ENCODE assay signal across 10 mouse cellular contexts in genomic region chr11:102404161-102405010, GRCm38 (mm10). TPM values are rescaled to one million over a fixed set of nuclear protein-coding genes. Genes with fewer than 3 reads are reported as not detected.
DNase-seq lines count a peak whose midpoint lies in the region; ATAC-seq lines count a peak whose summit lies in the region.
"Had no signal": no experiment of that assay in that cellular context is flagged by ENCODE, and none has a peak within 500 bp of the region (broad histone marks: within the 10 kb centered on the region; RNA-seq: fewer than 3 reads in every experiment).

No protein-coding gene starts in this region.

- H3K9ac ChIP-seq in kidney, embryonic 16.5 days (replicated peaks; ENCODE audit: low read length), result no peak overlapping the region
- H3K9ac ChIP-seq in liver, embryonic 16.5 days (ENCODE audit: low read depth, low read length), result no peak overlapping the region; the same call in 1 of the 2 replicates
- H3K9ac ChIP-seq: heart, embryonic 12.5 days; lung, embryonic 15.5 days had no signal

- no peak overlapping the region for H3K4me2 ChIP-seq in kidney, embryonic 16.5 days (replicated peaks; ENCODE audit: low read depth, low read length)
- H3K4me2 ChIP-seq in liver, embryonic 16.5 days (ENCODE audit: low read depth, low read length), result peak overlapping the region; percentile 94

- peaks cover 21% of the 10 kb centered on the region for H3K36me3 ChIP-seq in kidney, embryonic 16.5 days (ENCODE audit: insufficient read depth, low read length)
- peaks cover 39% of the 10 kb centered on the region for H3K36me3 ChIP-seq in embryonic facial prominence, embryonic 10.5 days (replicated peaks)
- peaks cover 42% of the 10 kb centered on the region for H3K36me3 ChIP-seq in liver, embryonic 16.5 days (ENCODE audit: control insufficient read depth, insufficient read depth)

- peaks cover 17% of the 10 kb centered on the region for H3K27me3 ChIP-seq in kidney, embryonic 16.5 days (ENCODE audit: insufficient read depth, low read length)
- H3K27me3 ChIP-seq in embryonic facial prominence, embryonic 10.5 days (replicated peaks; ENCODE audit: low read depth, poor library complexity, severe bottlenecking), result peaks cover 45% of the 10 kb centered on the region
- peaks cover 29% of the 10 kb centered on the region for H3K27me3 ChIP-seq in liver, embryonic 16.5 days (ENCODE audit: control insufficient read depth, insufficient read depth, low read depth, low read length)

- H3K4me1 ChIP-seq in kidney, embryonic 16.5 days (ENCODE audit: insufficient read depth, low read length), result peaks cover 34% of the 10 kb centered on the region
- peaks cover 69% of the 10 kb centered on the region for H3K4me1 ChIP-seq in embryonic facial prominence, embryonic 10.5 days
- peaks cover 44% of the 10 kb centered on the region for H3K4me1 ChIP-seq in liver, embryonic 16.5 days (ENCODE audit: control insufficient read depth, low read depth, low read length)

- no peak overlapping the region for H3K4me3 ChIP-seq in kidney, embryonic 16.5 days (ENCODE audit: low read length)
- peak overlapping the region; percentile 18; the same call in 1 of the 2 replicates for H3K4me3 ChIP-seq in embryonic facial prominence, embryonic 10.5 days
- H3K4me3 ChIP-seq in liver, embryonic 16.5 days (ENCODE audit: low read depth, low read length), result peak overlapping the region; percentile 79
- H3K4me3 ChIP-seq: lung, embryonic 15.5 days had no signal

- no peaks in the 10 kb centered on the region for H3K9me3 ChIP-seq in kidney, embryonic 16.5 days (ENCODE audit: low read length)
- H3K9me3 ChIP-seq in embryonic facial prominence, embryonic 10.5 days, result no peaks in the 10 kb centered on the region
- no peaks in the 10 kb centered on the region for H3K9me3 ChIP-seq in liver, embryonic 16.5 days (replicated peaks; ENCODE audit: control insufficient read depth, low read length)
- H3K9me3 ChIP-seq: heart, embryonic 12.5 days; lung, embryonic 15.5 days had no signal

- 72% methylated on average over 18 of the region's 18 CpGs for WGBS in kidney, embryonic 16.5 days
- WGBS in embryonic facial prominence, embryonic 10.5 days, result 79% methylated on average over 18 of the region's 18 CpGs
- 82% methylated on average over 18 of the region's 18 CpGs for WGBS in liver, embryonic 16.5 days (ENCODE audit: insufficient replicate concordance)

- H3K27ac ChIP-seq in kidney, embryonic 16.5 days (ENCODE audit: low read length), result no peak overlapping the region
- H3K27ac ChIP-seq in embryonic facial prominence, embryonic 10.5 days (replicated peaks), result no peak overlapping the region
- H3K27ac ChIP-seq in liver, embryonic 16.5 days (ENCODE audit: low read length), result no peak overlapping the region
- H3K27ac ChIP-seq: lung, embryonic 15.5 days had no signal

- ATAC-seq in kidney, embryonic 16.5 days (ENCODE audit: low FRiP score, low TSS enrichment), result no peak
- no peak for ATAC-seq in liver, embryonic 16.5 days (ENCODE audit: low read depth)

- peak; percentile 65 for DNase-seq in adrenal gland, adult 2 months
- DNase-seq in adrenal gland, postnatal 4 days (ENCODE audit: low spot score in 2 of 2), result no peak
- DNase-seq in kidney, adult 11 months, result peak; percentile 67
- no peak for DNase-seq in embryonic facial prominence, embryonic 10.5 days (ENCODE audit: low spot score)
- no peak for DNase-seq in ovary, adult 18-20 months (ENCODE audit: low spot score)
- no peak for DNase-seq in thymus, postnatal 36 days

RNA-seq across cellular contexts. Expression of gene Slc25a39, which starts 3.4 kb away (rescaled TPM):
- total RNA-seq in adrenal gland, adult 2 months (2021), result 100 to 1,000 TPM; 504 to 683 TPM
- 1,025 and 1,107 TPM in 2 replicates for polyA plus RNA-seq in adrenal gland, adult 2 months (2012; rRNA removed)
- total RNA-seq in adrenal gland, postnatal 4 days (2021), result 100 to 1,000 TPM; 254 to 261 TPM
- polyA plus RNA-seq in kidney, embryonic 16.5 days (2015; fragmentation: Nextera tagmentation; extraction: Ambion mirVana), result 337 and 360 TPM in 2 replicates
- 229 and 241 TPM in 2 replicates for polyA plus RNA-seq in embryonic facial prominence, embryonic 10.5 days (2016; fragmentation: Nextera tagmentation; extraction: Ambion mirVana)
- polyA plus RNA-seq in liver, embryonic 16.5 days (2015; fragmentation: Nextera tagmentation; extraction: Ambion mirVana), result 454 and 500 TPM in 2 replicates

RNA-seq across cellular contexts. Expression of gene Rundc3a, which starts 11.2 kb away (rescaled TPM):
- 10 to 100 TPM; 36.8 to 51.7 TPM for total RNA-seq in adrenal gland, adult 2 months (2021)
- 46.3 and 77.5 TPM in 2 replicates for polyA plus RNA-seq in adrenal gland, adult 2 months (2012; rRNA removed)
- total RNA-seq in adrenal gland, postnatal 4 days (2021), result 10 to 100 TPM; 59.3 to 61.2 TPM
- 3.3 and 3.9 TPM in 2 replicates for polyA plus RNA-seq in kidney, embryonic 16.5 days (2015; fragmentation: Nextera tagmentation; extraction: Ambion mirVana)
- polyA plus RNA-seq in embryonic facial prominence, embryonic 10.5 days (2016; fragmentation: Nextera tagmentation; extraction: Ambion mirVana), result 10.0 and 11.9 TPM in 2 replicates
- polyA plus RNA-seq in liver, embryonic 16.5 days (2015; fragmentation: Nextera tagmentation; extraction: Ambion mirVana), result 2.1 and 2.2 TPM in 2 replicates

RNA-seq across cellular contexts. Expression of gene Grn, which starts 25.7 kb away (rescaled TPM):
- 100 to 1,000 TPM; 165 to 211 TPM for total RNA-seq in adrenal gland, adult 2 months (2021)
- polyA plus RNA-seq in adrenal gland, adult 2 months (2012; rRNA removed), result 251 and 310 TPM in 2 replicates
- 100 to 1,000 TPM; 170 to 175 TPM for total RNA-seq in adrenal gland, postnatal 4 days (2021)
- polyA plus RNA-seq in kidney, embryonic 16.5 days (2015; fragmentation: Nextera tagmentation; extraction: Ambion mirVana), result 208 and 213 TPM in 2 replicates
- polyA plus RNA-seq in embryonic facial prominence, embryonic 10.5 days (2016; fragmentation: Nextera tagmentation; extraction: Ambion mirVana), result 79.4 and 87.3 TPM in 2 replicates
- polyA plus RNA-seq in liver, embryonic 16.5 days (2015; fragmentation: Nextera tagmentation; extraction: Ambion mirVana), result 103 and 118 TPM in 2 replicates

RNA-seq across cellular contexts. Expression of gene Slc4a1, which starts 38.4 kb away (rescaled TPM):
- under 1 TPM; 0.35 to 0.49 TPM for total RNA-seq in adrenal gland, adult 2 months (2021)
- 0.02 TPM in 1 of 2 replicates, not detected in the other for polyA plus RNA-seq in adrenal gland, adult 2 months (2012; rRNA removed)
- 100 to 1,000 TPM in 1 of 2 experiments, 10 to 100 TPM in 1; 75.5 to 140 TPM for total RNA-seq in adrenal gland, postnatal 4 days (2021)
- polyA plus RNA-seq in kidney, embryonic 16.5 days (2015; fragmentation: Nextera tagmentation; extraction: Ambion mirVana), result 9.0 and 9.6 TPM in 2 replicates
- 29.7 and 33.8 TPM in 2 replicates for polyA plus RNA-seq in embryonic facial prominence, embryonic 10.5 days (2016; fragmentation: Nextera tagmentation; extraction: Ambion mirVana)
- polyA plus RNA-seq in liver, embryonic 16.5 days (2015; fragmentation: Nextera tagmentation; extraction: Ambion mirVana), result 1,073 and 1,144 TPM in 2 replicates

RNA-seq across cellular contexts. Expression of gene Fam171a2, which starts 43.1 kb away (rescaled TPM):
- 1 to 10 TPM; 2.8 to 8.3 TPM for total RNA-seq in adrenal gland, adult 2 months (2021)
- polyA plus RNA-seq in adrenal gland, adult 2 months (2012; rRNA removed), result 18.1 and 22.9 TPM in 2 replicates
- total RNA-seq in adrenal gland, postnatal 4 days (2021), result 10 to 100 TPM; 22.5 to 22.9 TPM
- polyA plus RNA-seq in kidney, embryonic 16.5 days (2015; fragmentation: Nextera tagmentation; extraction: Ambion mirVana), result 5.3 and 5.8 TPM in 2 replicates
- 3.4 and 3.7 TPM in 2 replicates for polyA plus RNA-seq in embryonic facial prominence, embryonic 10.5 days (2016; fragmentation: Nextera tagmentation; extraction: Ambion mirVana)
- polyA plus RNA-seq in liver, embryonic 16.5 days (2015; fragmentation: Nextera tagmentation; extraction: Ambion mirVana), result 0.20 and 0.34 TPM in 2 replicates

Comparison
In these comparisons a context has a peak if more than half of its experiments do, and no peak if none do; other contexts are left out.
1. DNase-seq: peak in adrenal gland, adult 2 months (single experiment) and kidney, adult 11 months (single experiment); none in adrenal gland, postnatal 4 days (0 of 2), embryonic facial prominence, embryonic 10.5 days (single experiment), ovary, adult 18-20 months (single experiment) and thymus, postnatal 36 days (0 of 2).